Mouse (Mus musculus) neural tube, embryonic 12.5 days (tissue): ENCODE results near the gene Ptpn18. TPM values are rescaled to one million over a fixed set of nuclear protein-coding genes. Genes with fewer than 3 reads are reported as not detected.
A peak's percentile ranks its signal among the peaks of the same experiment; 100 is the strongest.
"Not testable (repeated sequence)": the region's sequence is repeated elsewhere in the genome, so short reads cannot be mapped to it uniquely, and the experiment has no call there.

Experiments
- ATAC-seq: fragments of 200-750 bp; cut with Nextera tagmentation; 2 replicates; pipeline ENCODE4 v1.8.0; 2017; ENCODE audit warnings: low read depth, mild to moderate bottlenecking, moderate TSS enrichment, moderate library complexity; ENCODE audit not compliant: low FRiP score
- H3K27ac ChIP-seq: fragments of 300-500 bp; sonication (generic); 2 replicates; pipeline ENCODE4 v1.5.1; 2016
- H3K27me3 ChIP-seq: fragments of 300-500 bp; sonication (generic); replicated peaks from 2 replicates; pipeline ENCODE4 v1.6.1; 2016; ENCODE audit warnings: mild to moderate bottlenecking
- H3K36me3 ChIP-seq: fragments of 300-500 bp; sonication (generic); 2 replicates; pipeline ENCODE4 v1.6.1; 2016; ENCODE audit warnings: mild to moderate bottlenecking
- H3K4me1 ChIP-seq: fragments of 300-500 bp; sonication (generic); 2 replicates; pipeline ENCODE4 v1.6.1; 2016
- H3K4me2 ChIP-seq: fragments of 300-500 bp; sonication (generic); replicated peaks from 2 replicates; pipeline ENCODE4 v1.6.1; 2016; ENCODE audit warnings: mild to moderate bottlenecking
- H3K4me3 ChIP-seq: fragments of 300-500 bp; sonication (generic); 2 replicates; pipeline ENCODE4 v1.5.1; 2016
- H3K9ac ChIP-seq: fragments of 300-500 bp; sonication (generic); 2 replicates; pipeline ENCODE4 v1.6.1; 2016; ENCODE audit warnings: mild to moderate bottlenecking
- H3K9me3 ChIP-seq: fragments of 300-500 bp; sonication (generic); 2 replicates; pipeline ENCODE4 v1.6.1; 2016; ENCODE audit warnings: mild to moderate bottlenecking
- WGBS: fragments of 180-500 bp; shearing (Covaris S2); methylation state at CpG from one replicate; pipeline ENCODE4 v1.1.7; 2016; 5-methylcytosine and 5-hydroxymethylcytosine counted together
- polyA plus RNA-seq: library from polyadenylated mRNA; unstranded; fragments of >200 nt; fragmentation: Nextera tagmentation; extraction: Ambion mirVana; gene quantifications from 2 replicates; pipeline ENCODE4 v1.2.1, GENCODE M21; 2016

Ptpn18 gene
- polyA plus RNA-seq, 1 experiment from 2014 or later: 7.7 TPM

- no peaks in the 10 kb centered on the region for H3K9me3 ChIP-seq
- H3K9ac ChIP-seq: no peak overlapping the region
- no peak overlapping the region for H3K27ac ChIP-seq
- no peak overlapping the region for H3K4me3 ChIP-seq
- H3K4me1 ChIP-seq: no peaks in the 10 kb centered on the region
- WGBS: 60% methylated on average over 7 of the region's 7 CpGs
- H3K4me2 ChIP-seq: no peak overlapping the region
- no peaks in the 10 kb centered on the region for H3K36me3 ChIP-seq
- no peak for ATAC-seq
- no peaks in the 10 kb centered on the region for H3K27me3 ChIP-seq
These were observed 45.7 kb downstream of the Ptpn18 start for GRCm38 (mm10) chr1:34505307-34505706.

- no peaks in the 10 kb centered on the region for H3K27me3 ChIP-seq
- H3K4me1 ChIP-seq: no peaks in the 10 kb centered on the region
- H3K9ac ChIP-seq: no peak overlapping the region
- H3K36me3 ChIP-seq: no peaks in the 10 kb centered on the region
- H3K27ac ChIP-seq: no peak overlapping the region
- H3K9me3 ChIP-seq: no peaks in the 10 kb centered on the region
- no peak overlapping the region for H3K4me3 ChIP-seq
- no peak overlapping the region for H3K4me2 ChIP-seq
- WGBS: 85% methylated on average over 4 of the region's 4 CpGs
- ATAC-seq: no peak
These were observed 46.5 kb downstream of the Ptpn18 start for GRCm38 (mm10) chr1:34505970-34506551.

- no peak overlapping the region for H3K9ac ChIP-seq
- no peak for ATAC-seq
- H3K27me3 ChIP-seq: no peaks in the 10 kb centered on the region
- H3K9me3 ChIP-seq: no peaks in the 10 kb centered on the region
- no peaks in the 10 kb centered on the region for H3K4me1 ChIP-seq
- no peak overlapping the region for H3K4me2 ChIP-seq
- WGBS: 76% methylated on average over 3 of the region's 3 CpGs
- H3K4me3 ChIP-seq: no peak overlapping the region
- no peak overlapping the region for H3K27ac ChIP-seq
- no peaks in the 10 kb centered on the region for H3K36me3 ChIP-seq
These were observed 48.4 kb downstream of the Ptpn18 start for GRCm38 (mm10) chr1:34507986-34508385.

GRCm38 (mm10) chr1:34510575-34510981 is 51.0 kb downstream of the Ptpn18 start:
- Histone ChIP-seq H3K4me1 (no peaks in the 10 kb centered on the region), H3K9me3 (no peaks in the 10 kb centered on the region), H3K27ac (no peak overlapping the region), H3K4me3 (no peak overlapping the region), H3K4me2 (peak overlapping the region; percentile 35), H3K9ac (no peak overlapping the region), H3K36me3 (no peaks in the 10 kb centered on the region), H3K27me3 (no peaks in the 10 kb centered on the region)
- WGBS: 10% methylated on average over 7 of the region's 7 CpGs
- ATAC-seq: 0 out of 2 replicates have a peak, but pooled peaks have one; percentile 9

GRCm38 (mm10) chr1:34511027-34511426 is 51.5 kb downstream of the Ptpn18 start:
- no peak; the same call in 1 of the 2 replicates for ATAC-seq
- no peaks in the 10 kb centered on the region for H3K4me1 ChIP-seq
- 6% methylated on average over 3 of the region's 3 CpGs for WGBS
- no peaks in the 10 kb centered on the region for H3K9me3 ChIP-seq
- no peak overlapping the region for H3K27ac ChIP-seq
- peak overlapping the region; percentile 35 for H3K4me2 ChIP-seq
- H3K9ac ChIP-seq: no peak overlapping the region
- H3K36me3 ChIP-seq: no peaks in the 10 kb centered on the region
- no peaks in the 10 kb centered on the region for H3K27me3 ChIP-seq
- H3K4me3 ChIP-seq: no peak overlapping the region

- Histone ChIP-seq H3K27me3 (no peaks in the 10 kb centered on the region), H3K4me1 (no peaks in the 10 kb centered on the region), H3K4me2 (no peak overlapping the region), H3K36me3 (no peaks in the 10 kb centered on the region), H3K27ac (no peak overlapping the region), H3K4me3 (no peak overlapping the region), H3K9ac (no peak overlapping the region), H3K9me3 (no peaks in the 10 kb centered on the region)
- ATAC-seq: no peak
- WGBS: 75% methylated on average over 4 of the region's 4 CpGs
These were observed 53.5 kb downstream of the Ptpn18 start for GRCm38 (mm10) chr1:34513068-34513467.

- no peak overlapping the region for H3K9ac ChIP-seq
- H3K27me3 ChIP-seq: no peaks in the 10 kb centered on the region
- 45% methylated on average over 5 of the region's 5 CpGs for WGBS
- ATAC-seq: no peak
- H3K4me1 ChIP-seq: no peaks in the 10 kb centered on the region
- H3K9me3 ChIP-seq: no peaks in the 10 kb centered on the region
- no peak overlapping the region for H3K27ac ChIP-seq
- H3K4me3 ChIP-seq: no peak overlapping the region
- H3K36me3 ChIP-seq: no peaks in the 10 kb centered on the region
- no peak overlapping the region for H3K4me2 ChIP-seq
These were observed 57.0 kb downstream of the Ptpn18 start for GRCm38 (mm10) chr1:34516595-34516994.

- not testable (repeated sequence) for H3K27me3 ChIP-seq, H3K4me3 ChIP-seq, ATAC-seq, H3K4me2 ChIP-seq, H3K4me1 ChIP-seq, H3K9me3 ChIP-seq, H3K9ac ChIP-seq, H3K27ac ChIP-seq, H3K36me3 ChIP-seq
- WGBS: 78% methylated on average over 6 of the region's 6 CpGs
These were observed 57.7 kb downstream of the Ptpn18 start for GRCm38 (mm10) chr1:34517297-34517696.

GRCm38 (mm10) chr1:34517797-34518196 is 58.2 kb downstream of the Ptpn18 start:
- not testable (repeated sequence) for H3K36me3 ChIP-seq, H3K9me3 ChIP-seq, H3K4me1 ChIP-seq, H3K27me3 ChIP-seq, H3K4me2 ChIP-seq, ATAC-seq, H3K27ac ChIP-seq, H3K9ac ChIP-seq, H3K4me3 ChIP-seq
- 65% methylated on average over 1 of the region's 1 CpGs for WGBS

GRCm38 (mm10) chr1:34518259-34518658 is 58.7 kb downstream of the Ptpn18 start:
- no peak for ATAC-seq
- WGBS: 86% methylated on average over 1 of the region's 1 CpGs
- H3K4me2 ChIP-seq: no peak overlapping the region
- H3K9ac ChIP-seq: no peak overlapping the region
- H3K4me3 ChIP-seq: no peak overlapping the region
- H3K27ac ChIP-seq: no peak overlapping the region
- no peaks in the 10 kb centered on the region for H3K4me1 ChIP-seq
- H3K36me3 ChIP-seq: no peaks in the 10 kb centered on the region
- no peaks in the 10 kb centered on the region for H3K9me3 ChIP-seq
- H3K27me3 ChIP-seq: no peaks in the 10 kb centered on the region

GRCm38 (mm10) chr1:34522205-34522849 is 62.8 kb downstream of the Ptpn18 start:
- no peaks in the 10 kb centered on the region for H3K4me1 ChIP-seq
- no peak overlapping the region for H3K9ac ChIP-seq
- no peak for ATAC-seq
- no peaks in the 10 kb centered on the region for H3K9me3 ChIP-seq
- H3K27me3 ChIP-seq: no peaks in the 10 kb centered on the region
- no peak overlapping the region for H3K4me3 ChIP-seq
- WGBS: 90% methylated on average over 6 of the region's 6 CpGs
- H3K27ac ChIP-seq: no peak overlapping the region
- no peak overlapping the region for H3K4me2 ChIP-seq
- no peaks in the 10 kb centered on the region for H3K36me3 ChIP-seq

GRCm38 (mm10) chr1:34522850-34523244 is 63.3 kb downstream of the Ptpn18 start:
- Histone ChIP-seq H3K4me3 (no peak overlapping the region), H3K36me3 (no peaks in the 10 kb centered on the region), H3K9ac (no peak overlapping the region), H3K27ac (no peak overlapping the region), H3K27me3 (no peaks in the 10 kb centered on the region), H3K4me2 (no peak overlapping the region), H3K4me1 (no peaks in the 10 kb centered on the region), H3K9me3 (no peaks in the 10 kb centered on the region)
- no peak for ATAC-seq
- 87% methylated on average over 3 of the region's 3 CpGs for WGBS

GRCm38 (mm10) chr1:34523647-34524046 is 64.1 kb downstream of the Ptpn18 start:
- Histone ChIP-seq H3K27me3 (no peaks in the 10 kb centered on the region), H3K9me3 (no peaks in the 10 kb centered on the region), H3K4me1 (no peaks in the 10 kb centered on the region), H3K4me3 (no peak overlapping the region), H3K36me3 (no peaks in the 10 kb centered on the region), H3K27ac (no peak overlapping the region), H3K9ac (no peak overlapping the region), H3K4me2 (no peak overlapping the region)
- 85% methylated on average over 3 of the region's 3 CpGs for WGBS
- ATAC-seq: no peak
